Mouse (Mus musculus): ENCODE measurements around the gene Astl.

DNA sequence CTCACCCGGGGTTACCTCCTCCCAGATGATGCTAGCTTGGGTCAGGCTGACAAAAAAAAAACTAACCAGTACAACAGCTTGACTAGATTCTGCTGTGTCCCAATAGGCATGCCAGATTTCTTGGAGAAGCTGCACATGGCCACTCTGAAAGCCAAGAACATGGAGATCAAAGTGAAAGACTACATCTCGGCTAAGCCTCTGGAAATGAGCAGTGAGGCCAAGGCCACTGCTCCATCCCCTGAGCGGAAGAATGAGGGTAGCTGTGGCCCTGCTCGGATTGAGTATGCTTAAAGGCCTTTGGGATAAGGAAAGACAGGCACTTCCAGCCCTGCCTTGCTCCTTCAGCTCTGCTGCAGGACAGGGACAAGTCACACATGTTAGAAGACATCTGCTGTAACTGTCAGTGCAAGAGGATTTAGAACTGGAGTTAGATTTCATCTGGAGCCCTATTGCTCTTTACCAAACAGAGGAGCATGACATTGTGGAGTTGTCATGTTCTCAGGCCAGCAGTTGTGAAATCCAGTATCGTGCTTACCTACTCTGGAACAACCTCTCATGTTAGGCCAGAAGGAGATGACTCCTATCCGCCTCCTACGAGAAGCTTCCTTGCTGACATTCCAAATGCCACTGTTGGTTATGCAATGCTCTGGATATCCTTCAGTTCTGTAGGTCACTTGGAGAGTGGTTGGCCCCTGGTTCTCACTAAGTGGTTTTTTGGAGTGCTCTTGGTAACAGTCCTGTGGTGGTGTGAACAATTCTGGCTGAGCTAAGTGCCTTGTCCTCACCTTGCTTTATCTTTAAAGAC lies 41.2 kb upstream of the Astl start:
- TF ChIP-seq MYC (IDR thresholded peaks at IDR 0.05; ENCODE audit: low read depth, low read length) (no peak), EP300 (IDR thresholded peaks at IDR 0.05; ENCODE audit: low read depth in 1 of 2, low read length in 2 of 2) (no peak), MXI1 (IDR thresholded peaks at IDR 0.05; ENCODE audit: low read depth, low read length) (no peak), POLR2AphosphoS2 (IDR thresholded peaks at IDR 0.05; ENCODE audit: low read length) (no peak), CTCF (IDR thresholded peaks at IDR 0.05 in 2 of 3, conservative IDR thresholded peaks at IDR 0.05 in 1 of 3; ENCODE audit: control insufficient read depth in 1 of 3, insufficient read depth in 1 of 3, low read depth in 2 of 3, low read length in 3 of 3, poor library complexity in 1 of 3, severe bottlenecking in 1 of 3) (no peak)
